Mouse (Mus musculus) liver, adult 2 months (tissue): ENCODE measurements around the gene Ppp1r10.

Source experiments
- CTCF ChIP-seq: fragments of 200-500 bp; IDR thresholded peaks from 2 replicates; pipeline ENCODE4 v1.5.1; 2011; ENCODE audit warnings: low read depth, low read length, control low read depth
- POLR2A ChIP-seq: fragments of 200-500 bp; IDR thresholded peaks from 2 replicates; pipeline ENCODE4 v1.6.1; 2011; ENCODE audit warnings: low read length, control low read depth; ENCODE audit not compliant: insufficient read depth; ENCODE audit errors: extremely low read depth

DNA sequence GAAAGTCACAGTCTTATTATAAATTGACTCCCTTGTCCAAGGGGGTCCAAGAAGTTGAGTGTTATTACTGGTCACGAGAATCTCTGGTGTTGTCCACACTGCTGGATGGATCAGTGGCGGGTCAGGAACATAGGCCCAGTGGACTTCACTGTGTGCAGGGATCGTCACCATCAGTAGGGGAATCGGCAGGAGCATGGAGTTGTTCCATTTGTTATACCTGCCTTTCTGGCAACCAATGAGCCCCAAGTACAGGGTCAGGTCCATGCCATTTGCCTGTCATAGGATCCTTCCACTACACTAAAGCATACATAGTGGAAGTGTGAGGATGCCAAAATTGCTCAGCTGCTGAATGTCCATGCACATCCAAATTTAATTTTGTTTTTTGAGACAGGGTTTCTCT, 16.4 kb downstream of the Ppp1r10 start:
- TF ChIP-seq POLR2A (no peak), CTCF (no peak)
